Mouse (Mus musculus) adrenal gland, postnatal 4 days (tissue): Measurements from ENCODE around the gene Olfr466. TPM values are rescaled to one million over a fixed set of nuclear protein-coding genes. Genes with fewer than 3 reads are reported as not detected.

Experiments
- DNase-seq, 2 experiments: peaks; one replicate each; pipeline ENCODE4 v3.0.0; 2021 to 2022; ENCODE audit warnings: low spot score in 2 of 2, mixed read lengths in 2 of 2
- long read RNA-seq, 2 experiments: library from polyadenylated mRNA; stranded (forward); transcript quantifications; one replicate each; pipeline ENCODE4 v2.0.0; 2021
- total RNA-seq, 2 experiments: library from RNA; stranded (reverse); gene quantifications; 2 replicates each; pipeline ENCODE4 v1.2.3; 2021

Gene Olfr466
- total RNA-seq: not detected
- long read RNA-seq, experiment 1: 0 reads
- long read RNA-seq, experiment 2: 0 reads

DNA sequence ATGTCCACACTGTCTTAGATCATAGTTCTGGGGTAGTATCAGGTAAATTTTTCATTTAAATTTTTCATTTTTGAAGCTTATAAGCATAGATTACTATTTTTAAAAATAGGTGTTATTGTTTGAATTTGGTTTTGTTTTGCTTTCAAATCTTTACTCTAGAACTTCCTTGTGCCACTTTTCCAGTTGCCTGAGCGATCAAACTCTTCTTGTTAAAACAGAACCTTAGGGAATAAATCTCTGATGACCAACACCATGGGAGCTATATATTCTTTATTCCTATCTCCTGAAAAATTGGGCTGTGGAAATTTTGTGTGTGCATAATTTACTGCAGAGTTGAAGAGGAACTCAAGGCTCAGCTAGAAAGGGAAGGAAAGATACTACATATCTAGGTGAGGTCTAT, at the start of gene Olfr466:
Gene Olfr466 (plus strand): TSS at position 301 of the 400 bp plus-strand sequence.
- no peak for DNase-seq

DNA sequence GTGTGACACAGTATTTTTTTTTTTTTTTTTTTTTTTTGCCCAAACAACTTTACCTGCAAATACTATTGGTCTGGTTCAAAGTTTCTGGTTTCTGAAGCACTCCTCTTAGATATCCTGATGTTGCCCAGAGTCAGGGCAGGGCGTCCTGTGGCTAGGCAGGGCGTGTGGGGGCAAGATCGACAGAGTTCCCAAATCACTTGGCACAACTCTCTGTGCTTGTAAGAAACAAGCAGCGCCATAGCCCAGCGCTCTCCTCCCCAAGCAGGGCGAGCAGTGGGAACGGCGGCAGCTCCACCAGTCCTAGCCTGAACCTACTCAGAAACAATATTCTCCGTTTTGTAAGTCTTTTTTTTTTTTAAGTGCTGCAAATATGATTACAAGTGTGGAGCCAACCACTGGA, 49.4 kb upstream of the Olfr466 start:
- DNase-seq: no peak

DNA sequence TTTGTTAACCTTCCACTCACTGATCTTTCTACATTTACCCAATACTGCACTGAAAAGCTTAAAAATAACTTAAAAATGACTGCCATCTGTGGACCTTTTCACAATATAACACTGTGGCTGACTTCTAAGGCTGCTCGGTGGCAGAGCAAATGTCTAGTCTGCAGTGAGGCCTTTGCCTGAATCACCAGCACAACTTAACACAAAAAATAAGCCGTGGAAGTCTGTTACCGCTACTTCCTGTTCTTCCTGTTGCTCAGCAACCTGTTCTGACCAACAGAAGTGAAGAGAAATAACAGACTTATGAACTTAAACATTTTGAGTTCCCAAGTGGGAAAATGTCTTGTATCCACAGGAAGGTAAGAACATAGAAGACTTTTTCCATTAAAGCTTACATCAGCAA, 48.8 kb upstream of the Olfr466 start:
- DNase-seq: no peak

DNA sequence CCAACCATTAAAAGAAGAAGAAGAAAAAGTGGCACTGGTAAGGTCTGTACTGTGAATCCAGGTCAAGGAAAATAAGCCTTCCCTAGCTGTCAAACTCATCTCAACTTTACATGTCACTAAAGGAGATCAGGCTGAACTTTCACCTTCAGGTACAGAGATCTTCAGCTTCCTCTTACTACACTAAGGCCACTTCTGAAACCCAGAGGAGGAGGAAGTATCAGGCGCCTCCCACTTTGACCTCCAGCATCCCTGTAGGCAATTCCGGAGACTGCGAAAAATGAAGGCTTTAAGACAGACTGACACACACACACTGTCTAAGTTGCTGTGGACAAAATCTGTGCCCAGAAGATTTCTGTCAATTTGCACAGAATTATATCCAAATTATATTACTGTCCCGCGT, 38.1 kb upstream of the Olfr466 start:
- no peak for DNase-seq

DNA sequence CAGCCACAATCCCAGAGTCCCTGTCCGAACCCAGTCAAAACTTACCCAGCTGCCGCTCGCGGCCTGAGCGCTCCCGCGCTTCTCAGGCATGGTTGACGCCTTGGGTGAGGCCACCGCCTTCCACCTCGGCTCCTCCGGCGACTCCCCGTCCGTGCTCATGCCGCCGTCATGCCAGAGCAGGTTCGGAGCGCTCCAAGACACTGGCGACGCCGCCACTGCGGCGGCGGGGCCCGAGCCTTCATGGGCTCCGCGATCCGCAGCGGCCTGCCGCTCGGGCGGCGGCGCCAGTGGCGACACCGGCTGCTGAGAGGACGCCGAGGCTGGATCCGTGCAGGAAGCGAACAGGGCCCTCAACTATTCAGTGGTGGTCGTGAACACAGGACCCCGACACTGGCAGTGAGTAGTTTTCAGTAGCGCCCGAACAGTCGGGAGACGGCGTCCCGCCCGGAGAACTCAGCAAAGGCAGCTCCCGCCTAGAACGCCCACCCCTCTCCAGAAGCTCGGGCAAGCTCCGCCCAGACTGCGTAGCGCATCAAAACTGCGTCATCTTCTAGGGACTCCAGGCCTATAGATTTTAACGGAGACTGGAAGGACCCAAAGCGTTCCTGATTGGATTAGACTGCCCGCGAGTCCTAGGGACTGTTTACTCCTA, 37.5 kb upstream of the Olfr466 start, which contains the start of gene Mfsd14b:
Gene Mfsd14b (minus strand): TSS at position 517 of the 652 bp plus-strand sequence.
- peak; percentile 70 to 80 for DNase-seq

DNA sequence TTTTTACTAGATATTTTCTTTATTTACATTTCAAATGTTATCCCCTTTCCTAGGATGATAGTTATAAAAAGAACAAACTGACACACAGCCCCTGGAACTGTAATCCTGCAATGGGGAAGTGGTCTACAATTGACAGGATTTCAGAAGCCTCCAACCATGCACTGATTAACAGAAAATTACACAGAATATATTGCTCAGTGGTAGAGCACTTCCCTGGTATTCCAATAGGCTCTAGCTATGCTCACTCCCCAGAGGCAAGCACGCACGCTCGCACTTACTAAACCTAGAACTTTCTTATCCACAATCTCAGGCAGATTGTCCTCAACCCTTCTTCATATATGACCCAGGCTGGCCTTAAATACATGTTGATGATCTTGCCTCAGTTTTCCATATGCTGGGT, 36.8 kb upstream of the Olfr466 start:
- DNase-seq: no peak

DNA sequence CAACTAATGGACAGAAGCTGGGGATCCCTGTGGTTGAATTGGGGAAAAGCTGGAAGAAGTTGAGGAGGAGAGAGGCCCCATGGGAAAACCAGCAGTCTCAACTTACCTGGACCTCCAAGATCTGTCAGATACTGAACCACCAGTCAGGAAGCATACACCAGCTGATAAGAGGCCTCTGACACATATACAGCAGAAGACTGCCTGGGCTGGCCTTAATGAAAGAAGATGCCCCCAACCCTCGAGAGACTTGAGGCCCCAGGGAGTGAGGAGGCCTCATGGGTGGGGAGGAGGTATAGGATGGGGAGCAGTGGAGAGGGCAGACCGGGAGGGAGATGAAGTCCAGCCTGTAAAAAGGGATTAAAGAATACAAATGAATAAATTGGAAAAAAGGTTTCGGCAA, 29.1 kb upstream of the Olfr466 start:
- DNase-seq: no peak

DNA sequence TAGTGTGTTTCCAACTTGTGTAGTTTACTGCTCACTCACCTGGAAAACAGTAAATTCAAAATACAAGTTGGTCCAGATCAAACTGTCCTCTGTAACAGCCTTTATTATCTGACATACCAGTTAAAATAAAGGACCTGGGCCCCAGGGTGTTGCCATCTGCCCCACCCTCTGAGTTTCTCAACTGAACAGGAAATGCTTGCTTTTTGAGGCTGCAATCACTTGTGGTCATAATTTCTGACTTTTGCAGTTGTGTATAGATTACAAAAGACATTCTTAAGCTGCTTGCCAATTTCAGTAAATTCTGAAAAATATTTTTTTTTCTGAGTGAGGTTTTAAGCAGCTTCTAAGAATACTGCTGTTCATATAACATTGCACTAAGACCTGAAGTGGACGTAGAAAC, 27.9 kb upstream of the Olfr466 start:
- DNase-seq: no peak

DNA sequence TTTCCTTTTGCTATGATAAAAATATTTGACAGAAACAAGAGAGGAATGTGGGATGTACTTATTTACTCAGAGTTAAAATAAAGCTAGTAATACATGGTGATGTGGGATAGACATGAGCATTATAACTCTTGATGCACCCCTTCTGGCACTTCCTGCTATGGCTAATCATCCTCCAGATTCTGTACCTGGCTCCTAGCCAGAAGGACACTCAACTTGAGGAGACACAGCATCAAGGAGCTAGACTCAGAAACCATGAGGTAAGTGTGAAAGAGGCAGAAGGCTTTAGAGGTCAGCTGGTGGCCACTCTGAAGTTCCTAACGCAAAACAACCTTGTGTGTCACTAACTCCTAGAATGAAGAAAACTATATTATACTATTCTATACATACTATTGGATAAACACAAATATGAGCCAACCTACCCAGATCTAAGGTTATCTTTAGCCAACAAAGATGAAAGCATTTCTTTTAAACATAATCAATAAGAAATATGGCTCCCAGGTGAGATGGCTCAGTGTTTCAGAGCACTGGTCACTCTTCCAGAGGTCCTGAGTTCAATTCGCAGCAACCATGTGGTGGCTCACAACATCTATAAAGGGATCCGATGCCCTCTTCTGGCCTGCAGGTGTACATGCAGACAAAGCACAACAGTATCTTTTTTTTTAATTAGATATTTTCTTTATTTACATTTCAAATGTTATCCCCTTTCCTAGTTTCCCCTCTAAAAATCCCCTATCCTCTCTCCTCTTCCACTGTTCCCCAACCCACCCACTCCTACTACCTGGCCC, 22.8 kb upstream of the Olfr466 start:
- no peak for DNase-seq

DNA sequence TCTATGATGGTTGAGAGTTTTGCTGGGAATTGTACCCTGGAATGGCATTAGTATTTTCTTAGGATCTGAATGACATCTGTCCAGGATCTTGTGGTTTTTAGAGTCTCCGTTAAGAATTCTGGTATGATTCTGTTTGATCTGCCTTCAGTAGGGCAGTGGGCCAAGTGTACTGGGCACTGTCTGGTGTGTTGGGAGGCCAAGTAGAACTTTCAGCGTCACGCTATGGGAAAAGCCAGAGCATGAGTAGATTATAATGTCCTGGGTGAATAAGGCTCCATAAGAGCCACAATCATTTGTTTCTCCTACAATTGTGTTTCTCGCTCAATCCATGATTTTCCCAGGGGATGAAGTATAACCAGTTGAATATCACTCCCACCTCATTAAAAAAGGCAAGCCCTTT, 12.3 kb upstream of the Olfr466 start, which contains the start of gene Olfr465-ps1:
Gene Olfr465-ps1 (plus strand): TSS at position 301 of the 400 bp plus-strand sequence.
- no peak for DNase-seq

DNA sequence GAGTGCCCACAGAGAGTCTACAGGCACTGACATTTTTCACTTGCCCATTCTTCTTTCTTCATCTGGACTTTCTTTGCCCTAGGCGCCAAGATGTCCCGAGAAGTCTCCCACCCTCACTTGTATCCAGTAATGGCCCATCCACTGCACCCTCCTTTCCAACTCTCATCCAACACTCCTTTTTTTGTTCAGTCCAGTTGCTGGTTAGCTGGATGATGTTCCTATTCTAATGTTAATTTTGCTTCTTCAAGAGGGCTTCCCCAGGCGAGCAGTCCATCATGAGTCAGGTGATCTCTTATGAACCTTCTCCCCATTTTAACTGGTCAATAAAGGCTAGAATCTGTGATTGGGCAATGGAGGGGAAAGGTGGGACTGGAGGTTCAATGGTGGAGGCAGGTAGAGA, 24.1 kb downstream of the Olfr466 start:
- DNase-seq: no peak

DNA sequence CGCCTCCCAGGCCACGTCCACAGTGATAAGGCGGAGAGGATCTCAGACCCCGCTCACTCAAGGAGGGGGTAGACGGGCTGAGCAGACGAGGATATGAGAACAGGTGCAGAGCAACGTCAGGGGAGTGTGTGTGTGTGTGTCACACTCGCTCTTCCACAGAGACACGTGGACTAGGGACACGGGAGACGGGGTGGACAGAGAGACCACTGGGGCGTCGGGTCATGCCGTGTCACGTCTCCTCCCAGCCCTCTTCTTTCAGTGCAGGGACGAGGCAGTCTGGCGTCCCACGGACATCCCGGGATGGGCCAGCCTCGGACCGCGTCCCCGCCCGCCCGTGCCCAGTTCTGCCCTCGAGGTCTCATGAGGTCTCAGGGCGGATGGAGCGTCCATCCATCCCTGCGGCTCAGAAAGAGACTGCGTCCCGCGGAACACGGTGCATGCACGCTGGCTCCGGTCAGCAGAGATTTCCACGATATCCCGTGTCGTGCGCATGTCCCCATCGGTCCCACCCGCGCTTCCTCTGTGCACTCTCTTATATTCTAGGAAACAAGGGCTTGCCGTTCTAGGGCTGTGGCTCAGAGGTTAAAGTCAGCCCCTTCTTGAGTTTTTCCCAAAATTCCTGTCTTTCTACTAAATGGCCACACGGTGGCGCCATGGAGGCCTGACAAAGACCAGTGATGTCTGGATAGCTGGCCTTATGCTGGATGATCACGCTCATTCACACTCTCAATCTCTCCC, 25.9 kb downstream of the Olfr466 start:
- peak in 1 of 2 experiments; percentile 10 for DNase-seq

DNA sequence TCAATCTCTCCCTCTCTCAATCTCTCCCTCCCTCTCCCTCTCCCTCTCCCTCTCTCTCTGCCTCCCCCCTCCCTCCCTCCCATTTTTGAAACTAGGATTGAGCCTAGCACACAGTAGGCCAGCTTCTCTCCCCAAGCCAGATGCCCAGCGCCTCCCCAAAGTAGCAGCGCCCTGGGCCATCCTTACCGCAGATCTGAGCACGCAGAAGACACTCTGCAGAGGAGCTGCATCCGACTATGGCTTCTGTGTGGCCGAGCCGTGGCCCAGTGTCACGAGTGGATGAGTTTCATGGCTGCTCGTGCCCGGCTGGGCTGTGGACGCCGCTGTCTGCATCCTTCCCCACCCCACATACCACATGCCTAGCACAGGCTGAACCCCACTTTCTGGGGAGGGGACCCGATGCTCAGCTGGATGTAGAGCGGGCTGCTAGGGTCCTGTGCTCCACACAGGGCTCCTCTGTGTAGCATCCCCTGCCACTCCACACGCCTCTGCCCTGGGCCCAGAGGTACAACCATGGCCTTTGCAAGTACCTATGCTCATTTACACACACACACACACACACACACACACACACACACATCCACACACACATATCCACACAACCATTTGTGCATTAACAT, 26.5 kb downstream of the Olfr466 start:
- no peak for DNase-seq

DNA sequence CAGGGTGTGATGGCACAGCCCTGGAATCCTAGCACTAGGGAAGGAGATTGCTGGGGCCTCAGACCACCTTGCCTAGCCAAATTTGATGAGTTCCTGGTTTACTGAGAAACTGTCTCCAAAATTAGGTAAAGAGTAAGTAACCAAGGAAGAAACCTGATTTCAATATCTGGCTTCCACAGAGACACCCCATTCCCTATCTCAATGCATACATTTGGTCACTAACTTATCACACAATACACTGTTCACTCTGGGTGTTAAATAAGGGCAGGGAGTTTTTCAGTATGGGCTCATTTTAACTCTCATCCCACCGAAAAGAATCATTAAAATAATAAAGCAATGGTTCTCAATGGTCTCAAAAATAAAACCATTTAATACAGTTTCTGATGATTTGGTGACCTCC, 50.6 kb downstream of the Olfr466 start:
- DNase-seq: no peak

Other genes with a start within 250 kb of the Olfr466 start
- gene Cntnap3, start 246.3 kb upstream of the Olfr466 start, total RNA-seq: under 1 TPM; 0.28 TPM
- not detected for gene Spata31, start 232.8 kb upstream of the Olfr466 start, total RNA-seq
- not detected for gene Spata31d1c, start 117.2 kb upstream of the Olfr466 start, total RNA-seq
- gene Prss47, start 97.5 kb upstream of the Olfr466 start, total RNA-seq: not detected
- gene Mfsd14b, start 37.3 kb upstream of the Olfr466 start, total RNA-seq: 10 to 100 TPM; 47.4 to 49.1 TPM
- not detected for gene Olfr465-ps1, start 12.2 kb upstream of the Olfr466 start, total RNA-seq
- gene Nlrp4f, start 55.7 kb downstream of the Olfr466 start, total RNA-seq: under 1 TPM in 1 of 2 experiments, not detected in 1; 0.39 TPM
- not detected for gene Gm10775, start 109.3 kb downstream of the Olfr466 start, total RNA-seq
- 10 to 100 TPM; 41.4 to 45.7 TPM for gene Zfp369, start 128.6 kb downstream of the Olfr466 start, total RNA-seq